25 mouse cellular contexts compared by ENCODE assay signal in the genomic region with DNA sequence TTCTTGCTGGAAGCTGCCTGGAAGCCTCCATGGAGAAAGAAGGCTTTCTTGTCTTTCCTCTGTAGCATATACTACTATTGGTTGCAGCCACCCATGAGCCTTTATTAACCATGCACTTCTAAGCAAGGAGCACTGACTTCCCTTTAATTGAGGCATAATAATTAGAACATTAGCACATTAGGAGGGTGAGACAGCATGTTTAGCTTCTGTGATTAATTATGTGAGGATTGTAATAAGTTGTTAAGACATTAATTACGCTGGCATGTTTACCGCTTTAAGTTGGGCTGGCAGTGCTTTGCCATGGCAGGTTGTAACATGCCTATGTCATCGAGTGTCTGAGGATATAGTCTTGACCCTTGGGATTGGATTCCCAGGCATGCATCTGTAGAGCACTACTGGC.
"Had no signal": no experiment of that assay in that cellular context is flagged by ENCODE, and none has a peak within 500 bp of the region (broad histone marks: within the 10 kb centered on the region; RNA-seq: fewer than 3 reads in every experiment).

No protein-coding gene starts in this region.

- H3K9me3 ChIP-seq: heart, embryonic 10.5 days; heart, embryonic 12.5 days; hindbrain, embryonic 13.5 days; hindbrain, embryonic 15.5 days; kidney, embryonic 15.5 days; limb, embryonic 13.5 days; limb, embryonic 15.5 days had no signal

- H3K4me3 ChIP-seq: heart, embryonic 10.5 days; heart, embryonic 12.5 days; hindbrain, embryonic 13.5 days; hindbrain, embryonic 15.5 days; kidney, embryonic 15.5 days; limb, embryonic 13.5 days; limb, embryonic 15.5 days; liver, embryonic 12.5 days had no signal

- H3K27me3 ChIP-seq: hindbrain, embryonic 13.5 days; hindbrain, embryonic 15.5 days; kidney, embryonic 15.5 days; limb, embryonic 13.5 days; limb, embryonic 15.5 days; liver, embryonic 12.5 days had no signal

- H3K9ac ChIP-seq: heart, embryonic 12.5 days; hindbrain, embryonic 13.5 days; hindbrain, embryonic 15.5 days; kidney, embryonic 15.5 days; limb, embryonic 13.5 days; limb, embryonic 15.5 days; liver, embryonic 12.5 days; liver, embryonic 14.5 days had no signal

- H3K4me1 ChIP-seq: heart, embryonic 10.5 days; heart, embryonic 12.5 days; hindbrain, embryonic 15.5 days; kidney, embryonic 15.5 days; limb, embryonic 13.5 days; limb, embryonic 15.5 days; liver, embryonic 12.5 days had no signal

- DNase-seq: gastrocnemius, postnatal 14 days; gastrocnemius, postnatal 36 days; heart, adult 18-20 months; heart, postnatal 10 days; heart, postnatal 36 days; kidney, adult 11 months; kidney, adult 2 months; kidney, adult 9 months; kidney, postnatal 14 days; kidney, postnatal 36 days; layer of hippocampus, adult 9-11 months; layer of hippocampus, postnatal 36 days; left cerebral cortex, postnatal 4 days had no signal

- H3K36me3 ChIP-seq: heart, embryonic 10.5 days; heart, embryonic 12.5 days; hindbrain, embryonic 13.5 days; hindbrain, embryonic 15.5 days; kidney, embryonic 15.5 days; limb, embryonic 13.5 days; limb, embryonic 15.5 days; liver, embryonic 12.5 days had no signal

- H3K4me2 ChIP-seq: heart, embryonic 12.5 days; hindbrain, embryonic 13.5 days; hindbrain, embryonic 15.5 days; kidney, embryonic 15.5 days; limb, embryonic 13.5 days; limb, embryonic 15.5 days; liver, embryonic 12.5 days had no signal

- H3K27ac ChIP-seq: heart, embryonic 10.5 days; hindbrain, embryonic 13.5 days; hindbrain, embryonic 15.5 days; hindbrain, postnatal 0 days; kidney, embryonic 15.5 days; kidney, postnatal 0 days; limb, embryonic 13.5 days; limb, embryonic 15.5 days; liver, embryonic 12.5 days; liver, embryonic 14.5 days had no signal

- ATAC-seq: hindbrain, postnatal 0 days; intestine, embryonic 16.5 days; liver, embryonic 12.5 days had no signal
